In genomic region chr8:122537033-122537432, GRCm38 (mm10) we compare ENCODE assay signal across 8 mouse cellular contexts. TPM values are rescaled to one million over a fixed set of nuclear protein-coding genes. Genes with fewer than 3 reads are reported as not detected.
DNase-seq lines count a peak whose midpoint lies in the region; ATAC-seq and TF ChIP-seq lines count a peak whose summit lies in the region.

No protein-coding gene starts in this region.

- H3K9me3 ChIP-seq in G1E (replicated peaks): peaks cover 11% of the 10 kb centered on the region
- H3K9me3 ChIP-seq in kidney, embryonic 16.5 days (ENCODE audit: low read length): no peaks in the 10 kb centered on the region
- no peaks in the 10 kb centered on the region for H3K9me3 ChIP-seq in lung, embryonic 15.5 days

- no peak for ATAC-seq in G1E (ENCODE audit: extremely low read depth, insufficient number of reproducible peaks, low FRiP score, poor library complexity, severe bottlenecking)
- peak; percentile 88 for ATAC-seq in kidney, embryonic 16.5 days (ENCODE audit: low FRiP score, low TSS enrichment)
- ATAC-seq in lung, embryonic 15.5 days (ENCODE audit: borderline replicate concordance, extremely low read depth, low FRiP score, low TSS enrichment): peak; percentile 85

- no peak overlapping the region for H3K9ac ChIP-seq in kidney, embryonic 16.5 days (replicated peaks; ENCODE audit: low read length)
- H3K9ac ChIP-seq in lung, embryonic 15.5 days: no peak overlapping the region

- peak overlapping the region; percentile 84 for H3K27ac ChIP-seq in bone marrow, adult 2 months (ENCODE audit: control insufficient read depth, insufficient read depth, low read depth, low read length, poor library complexity)
- peak overlapping the region; percentile 80 for H3K27ac ChIP-seq in kidney, embryonic 16.5 days (ENCODE audit: low read length)
- H3K27ac ChIP-seq in lung, embryonic 15.5 days: peak overlapping the region; percentile 91

- peaks cover 71% of the 10 kb centered on the region for H3K36me3 ChIP-seq in G1E (replicated peaks)
- no peaks in the 10 kb centered on the region for H3K36me3 ChIP-seq in kidney, embryonic 16.5 days (ENCODE audit: insufficient read depth, low read length)
- no peaks in the 10 kb centered on the region for H3K36me3 ChIP-seq in lung, embryonic 15.5 days

- no peak for TF ChIP-seq POLR2A in bone marrow, adult 2 months (IDR thresholded peaks at IDR 0.05; ENCODE audit: borderline replicate concordance, control insufficient read depth, low read depth, low read length)

- 74% methylated on average over 6 of the region's 6 CpGs for WGBS in bone marrow, adult 2 months
- WGBS in kidney, embryonic 16.5 days: 8% methylated on average over 6 of the region's 6 CpGs
- WGBS in lung, embryonic 15.5 days: 7% methylated on average over 6 of the region's 6 CpGs

- peaks cover 84% of the 10 kb centered on the region for H3K4me1 ChIP-seq in G1E (ENCODE audit: insufficient read depth, low read depth, low read length)
- peaks cover 5% of the 10 kb centered on the region for H3K4me1 ChIP-seq in bone marrow, adult 2 months (ENCODE audit: control insufficient read depth, insufficient read depth, low read length)
- H3K4me1 ChIP-seq in kidney, embryonic 16.5 days (ENCODE audit: insufficient read depth, low read length): peaks cover 34% of the 10 kb centered on the region
- peaks cover 47% of the 10 kb centered on the region for H3K4me1 ChIP-seq in lung, embryonic 15.5 days

- 0 out of 2 replicates have a peak overlapping the region, but pooled peaks have one; percentile 1 for H3K4me2 ChIP-seq in kidney, embryonic 16.5 days (replicated peaks; ENCODE audit: low read depth, low read length)
- peak overlapping the region; percentile 28 for H3K4me2 ChIP-seq in lung, embryonic 15.5 days

- H3K4me3 ChIP-seq in G1E (ENCODE audit: low read depth, low read length): peak overlapping the region; percentile 61; the same call in 1 of the 2 replicates
- H3K4me3 ChIP-seq in bone marrow, adult 2 months (replicated peaks; ENCODE audit: control insufficient read depth, low read depth, low read length): no peak overlapping the region
- no peak overlapping the region for H3K4me3 ChIP-seq in kidney, embryonic 16.5 days (ENCODE audit: low read length)
- no peak overlapping the region for H3K4me3 ChIP-seq in lung, embryonic 15.5 days

- no peaks in the 10 kb centered on the region for H3K27me3 ChIP-seq in G1E (ENCODE audit: insufficient read depth, low read length)
- no peaks in the 10 kb centered on the region for H3K27me3 ChIP-seq in kidney, embryonic 16.5 days (ENCODE audit: insufficient read depth, low read length)
- no peaks in the 10 kb centered on the region for H3K27me3 ChIP-seq in lung, embryonic 15.5 days

- no peak for DNase-seq in G1E (ENCODE audit: low spot score)
- no peak for DNase-seq in layer of hippocampus, postnatal 36 days
- no peak for DNase-seq in MN1 (ENCODE audit: low spot score)
- DNase-seq in thymus, adult 18-20 months: no peak
- DNase-seq in left cerebral cortex, adult 9 months (ENCODE audit: low spot score in 2 of 2): no peak

- TF ChIP-seq CTCF in G1E (IDR thresholded peaks at IDR 0.05; ENCODE audit: low read depth, low read length): no peak
- no peak for TF ChIP-seq CTCF in bone marrow, adult 2 months (IDR thresholded peaks at IDR 0.05; ENCODE audit: control insufficient read depth, insufficient read depth, low read length)

RNA-seq across cellular contexts. Expression of gene Piezo1, which starts 14.1 kb away (rescaled TPM):
- total RNA-seq in G1E (2014; fragmentation: Nextera tagmentation): 77.0 and 95.3 TPM in 2 replicates
- 24.9 and 26.0 TPM in 2 replicates for total RNA-seq in G1E (2017)
- polyA plus RNA-seq in G1E (2012): 69.6 and 79.4 TPM in 2 replicates
- 21.6 and 49.3 TPM in 2 replicates for polyA plus RNA-seq in bone marrow, adult 2 months (2011; ENCODE audit: insufficient read depth, insufficient read length, low replicate concordance, missing spikeins)
- polyA plus RNA-seq in kidney, embryonic 16.5 days (2015; fragmentation: Nextera tagmentation; extraction: Ambion mirVana): 15.6 and 16.9 TPM in 2 replicates
- 18.7 and 23.4 TPM in 2 replicates for polyA plus RNA-seq in lung, embryonic 15.5 days (2015; fragmentation: Nextera tagmentation; extraction: Ambion mirVana)
- total RNA-seq in layer of hippocampus, postnatal 36 days (2021): 1 to 10 TPM; 3.1 to 4.4 TPM

RNA-seq across cellular contexts. Expression of gene Cdt1, which starts 30.8 kb away (rescaled TPM):
- total RNA-seq in G1E (2014; fragmentation: Nextera tagmentation) (70.8 and 71.7 TPM in 2 replicates), G1E (2017) (46.9 and 49.9 TPM in 2 replicates)
- polyA plus RNA-seq in G1E (2012): 375 and 441 TPM in 2 replicates
- 62.8 and 68.5 TPM in 2 replicates for polyA plus RNA-seq in bone marrow, adult 2 months (2011; ENCODE audit: insufficient read depth, insufficient read length, low replicate concordance, missing spikeins)
- polyA plus RNA-seq in kidney, embryonic 16.5 days (2015; fragmentation: Nextera tagmentation; extraction: Ambion mirVana): 43.0 and 49.0 TPM in 2 replicates
- polyA plus RNA-seq in lung, embryonic 15.5 days (2015; fragmentation: Nextera tagmentation; extraction: Ambion mirVana): 42.7 and 44.9 TPM in 2 replicates
- total RNA-seq in layer of hippocampus, postnatal 36 days (2021): 1 to 10 TPM; 1.4 to 1.9 TPM

RNA-seq across cellular contexts. Expression of gene Aprt, which starts 39.7 kb away (rescaled TPM):
- total RNA-seq in G1E (2014; fragmentation: Nextera tagmentation) (110 and 112 TPM in 2 replicates), G1E (2017) (100.0 and 146 TPM in 2 replicates)
- polyA plus RNA-seq in G1E (2012): 207 and 389 TPM in 2 replicates
- 41.8 and 95.4 TPM in 2 replicates for polyA plus RNA-seq in bone marrow, adult 2 months (2011; ENCODE audit: insufficient read depth, insufficient read length, low replicate concordance, missing spikeins)
- polyA plus RNA-seq in kidney, embryonic 16.5 days (2015; fragmentation: Nextera tagmentation; extraction: Ambion mirVana): 363 and 371 TPM in 2 replicates
- polyA plus RNA-seq in lung, embryonic 15.5 days (2015; fragmentation: Nextera tagmentation; extraction: Ambion mirVana): 314 and 327 TPM in 2 replicates
- 10 to 100 TPM; 61.5 to 65.4 TPM for total RNA-seq in layer of hippocampus, postnatal 36 days (2021)
